Mouse (Mus musculus) megakaryocyte progenitor cell, adult 5-6 weeks (primary cell): ENCODE results near the gene Plcg2. TPM values are rescaled to one million over a fixed set of nuclear protein-coding genes. Genes with fewer than 3 reads are reported as not detected.
A peak's percentile ranks its signal among the peaks of the same experiment; 100 is the strongest.

Experiments
- ATAC-seq: replicated peaks from 2 replicates; pipeline ENCODE4 v1.8.0; 2016; ENCODE audit warnings: mild to moderate bottlenecking, moderate TSS enrichment, inconsistent platforms; ENCODE audit not compliant: poor library complexity
- total RNA-seq, 2 experiments: library from RNA; stranded (forward) in 1 of 2; stranded (reverse) in 1 of 2; fragments of 157-497, 149-512 nt in 1 of 2; fragments of 200-1000 nt in 1 of 2; gene quantifications; 2 replicates each; pipeline versions ENCODE4 v1.2.3 to v1.2.4; 2015 to 2017

Plcg2 gene
- total RNA-seq, 2 experiments from 2014 or later: 47.8 to 72.9 TPM

GRCm38 (mm10) chr8:117545043-117545442 is 47.0 kb downstream of the Plcg2 start:
- no peak for ATAC-seq

DNA sequence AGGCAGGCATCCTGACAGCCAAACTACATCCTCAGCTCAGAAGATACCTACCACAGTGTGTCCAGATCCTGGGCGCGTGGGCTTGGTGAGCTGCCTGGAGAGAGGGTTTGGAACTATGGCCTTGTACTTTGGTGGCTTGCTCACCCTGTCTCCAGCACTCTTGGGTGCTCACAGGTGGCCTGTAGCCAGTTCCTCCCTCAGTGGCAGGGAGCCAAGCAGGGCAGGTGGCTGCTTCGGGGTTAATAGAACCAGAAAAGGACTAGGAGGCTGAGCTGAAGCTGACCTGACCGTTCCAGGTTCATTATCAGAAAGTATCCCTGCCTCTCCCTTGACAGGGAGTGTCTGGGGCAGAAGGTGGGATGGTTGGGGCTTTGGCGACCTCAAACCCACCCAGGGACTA is 48.3 kb downstream of the Plcg2 start:
- ATAC-seq: no peak

DNA sequence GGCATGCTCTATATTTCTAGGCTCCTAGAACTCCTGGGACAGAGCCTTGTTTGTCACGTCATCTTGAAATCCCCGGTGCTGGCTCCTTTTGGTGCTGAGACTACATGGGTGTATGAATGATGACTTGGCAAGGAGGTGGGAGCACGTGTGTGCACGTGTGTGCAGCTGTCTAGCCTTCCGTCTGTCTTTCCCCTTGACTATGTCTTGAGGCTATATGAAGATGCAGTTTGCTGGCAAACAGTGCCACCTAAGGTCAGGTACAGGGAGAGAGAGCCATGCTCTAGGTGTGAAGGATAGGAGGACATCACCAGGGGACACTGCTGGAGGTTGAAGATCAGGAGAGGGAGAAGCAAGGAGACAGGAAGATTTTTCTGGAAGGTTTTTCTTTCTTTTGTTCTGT is 49.9 kb downstream of the Plcg2 start:
- ATAC-seq: peak; percentile 32

- peak; percentile 84 for ATAC-seq
Measured at GRCm38 (mm10) chr8:117548453-117548852, 50.4 kb downstream of the Plcg2 start.

GRCm38 (mm10) chr8:117550529-117550928 is 52.4 kb downstream of the Plcg2 start:
- no peak for ATAC-seq

DNA sequence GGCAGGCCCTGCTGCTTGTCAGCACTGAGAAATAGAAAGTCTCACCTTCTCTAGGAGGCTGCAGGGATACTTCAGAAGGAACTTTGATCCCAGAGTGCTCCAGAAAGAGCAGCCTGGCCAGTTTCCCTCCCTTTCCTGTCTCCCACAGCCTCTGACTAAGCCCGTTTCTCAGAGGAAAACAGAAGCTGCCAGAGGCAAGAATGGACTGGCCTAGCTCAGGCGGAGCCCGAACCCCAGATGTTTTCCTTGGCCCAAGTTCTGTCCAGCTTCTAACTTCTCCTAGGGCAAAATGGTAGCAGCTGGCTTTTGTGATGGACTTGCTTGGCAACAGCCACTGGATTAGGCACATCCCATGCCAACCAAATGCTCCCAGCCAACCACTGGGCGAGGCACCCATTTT is 62.9 kb downstream of the Plcg2 start:
- ATAC-seq: no peak

GRCm38 (mm10) chr8:117561735-117562361 is 63.8 kb downstream of the Plcg2 start:
- ATAC-seq: no peak

DNA sequence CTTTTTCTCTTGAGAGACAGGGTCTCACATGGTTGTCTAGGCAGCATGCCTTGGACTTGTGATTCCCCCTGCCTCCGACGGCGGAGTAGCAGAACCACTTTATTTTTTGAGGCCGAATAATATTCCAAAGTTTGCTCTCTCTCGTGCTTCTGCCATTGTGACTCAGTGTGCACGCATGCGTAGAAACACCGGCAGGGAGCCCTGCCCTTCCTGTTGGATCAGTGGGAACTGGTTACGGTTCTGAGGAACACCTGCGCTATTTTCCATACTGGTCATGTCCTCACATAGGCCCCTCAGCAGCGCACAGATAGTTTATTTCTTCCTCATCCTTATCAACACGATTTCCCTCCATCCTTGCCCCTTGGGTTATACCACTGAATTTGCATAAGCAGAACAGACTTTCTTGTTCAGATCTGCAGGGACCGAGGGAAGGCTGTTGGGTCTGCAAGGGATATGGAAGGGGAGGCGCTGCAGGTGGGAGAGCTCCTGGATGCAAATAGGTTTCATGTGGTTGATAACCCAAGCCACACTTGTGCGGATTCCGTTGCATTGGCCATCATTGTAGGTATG is 64.4 kb downstream of the Plcg2 start:
- peak; percentile 51 for ATAC-seq

- ATAC-seq: peak; percentile 88
Measured at GRCm38 (mm10) chr8:117569409-117569808, 71.3 kb downstream of the Plcg2 start.

DNA sequence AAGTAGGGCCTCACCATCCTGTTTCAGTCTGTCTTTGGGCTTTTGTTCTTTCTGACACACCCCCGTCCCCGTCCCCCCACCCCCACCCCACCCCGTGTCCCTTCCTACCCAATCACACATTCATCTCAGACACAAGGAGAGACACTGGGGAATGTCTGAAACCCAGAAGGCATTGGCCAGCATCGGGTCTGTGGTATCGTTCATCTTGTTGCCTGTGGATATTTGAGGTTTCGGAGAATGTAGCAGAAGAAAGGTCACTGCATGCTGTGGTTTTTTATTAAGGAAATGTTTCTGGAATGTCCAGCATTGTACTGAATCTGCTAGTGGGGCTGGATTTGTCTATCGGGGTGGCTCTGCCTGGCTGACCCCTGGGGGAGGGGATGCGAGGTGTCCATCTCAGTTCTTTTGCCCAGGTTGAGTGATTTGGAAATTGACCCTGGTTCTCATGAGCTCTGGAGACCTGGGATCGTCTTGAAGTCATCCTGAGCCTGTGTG is 78.2 kb downstream of the Plcg2 start:
- no peak for ATAC-seq

DNA sequence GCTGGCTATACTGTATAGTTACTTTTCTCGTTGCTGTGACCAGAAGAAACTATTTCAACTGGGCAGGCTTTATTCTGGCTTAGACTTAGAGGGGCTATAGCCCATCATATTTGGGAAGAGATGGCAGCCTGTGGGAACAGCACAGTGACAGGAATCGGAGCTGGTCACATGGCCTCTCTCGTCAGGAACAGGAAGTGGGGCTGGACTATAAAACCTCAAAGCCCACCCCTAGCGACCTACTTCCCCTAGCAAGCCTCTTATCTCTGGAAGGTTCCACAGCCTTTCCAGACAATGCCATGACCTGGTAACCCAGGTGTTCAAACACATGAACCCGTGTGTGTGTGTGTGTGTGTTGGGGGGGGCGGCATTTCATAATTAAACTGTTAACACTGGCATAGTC is 79.0 kb downstream of the Plcg2 start:
- peak; percentile 84 for ATAC-seq

GRCm38 (mm10) chr8:117577883-117578282 is 79.8 kb downstream of the Plcg2 start:
- no peak for ATAC-seq

DNA sequence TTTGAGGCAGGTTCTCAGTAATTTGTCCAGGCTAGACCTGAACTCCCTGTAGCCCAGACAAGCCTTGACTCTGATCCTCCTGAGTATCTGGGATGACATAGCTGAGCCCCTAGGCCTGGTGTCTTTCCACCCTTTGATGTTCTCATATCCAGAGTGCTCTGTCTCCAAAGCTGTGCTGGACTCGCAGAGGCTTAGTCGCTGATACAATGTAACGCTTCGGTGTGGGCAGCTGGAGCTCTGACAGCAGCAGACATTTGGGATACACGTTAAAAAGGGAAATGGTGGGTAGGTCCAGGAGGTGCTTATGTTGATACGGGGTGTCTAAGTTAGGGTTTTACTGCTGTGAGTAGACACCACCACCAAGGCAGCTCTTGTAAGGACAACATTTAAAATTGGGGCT is 80.8 kb downstream of the Plcg2 start:
- no peak for ATAC-seq

- ATAC-seq: no peak
Measured at GRCm38 (mm10) chr8:117593862-117594261, 95.8 kb downstream of the Plcg2 start.

- no peak for ATAC-seq
Measured at GRCm38 (mm10) chr8:117595001-117595400, 96.9 kb downstream of the Plcg2 start.

DNA sequence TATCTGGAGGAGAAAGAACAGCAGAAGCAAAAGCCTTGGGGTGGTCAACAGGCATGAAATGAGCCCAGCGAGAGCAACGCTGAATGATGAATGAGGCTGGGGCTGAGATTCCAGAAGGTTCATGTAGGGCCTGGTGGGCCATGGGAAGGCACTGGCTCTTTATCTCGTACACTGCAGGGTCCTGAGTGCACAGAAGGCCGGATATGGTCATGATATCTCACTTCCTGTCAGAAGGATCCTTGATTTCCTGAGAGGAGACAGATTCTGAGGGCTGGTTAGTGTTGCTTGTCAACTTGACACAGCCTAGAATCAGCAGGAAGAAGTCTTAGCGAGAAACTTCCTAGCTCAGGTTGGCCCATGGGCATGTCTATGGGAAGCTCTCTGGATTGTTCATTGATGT is 98.7 kb downstream of the Plcg2 start:
- ATAC-seq: peak; percentile 82

DNA sequence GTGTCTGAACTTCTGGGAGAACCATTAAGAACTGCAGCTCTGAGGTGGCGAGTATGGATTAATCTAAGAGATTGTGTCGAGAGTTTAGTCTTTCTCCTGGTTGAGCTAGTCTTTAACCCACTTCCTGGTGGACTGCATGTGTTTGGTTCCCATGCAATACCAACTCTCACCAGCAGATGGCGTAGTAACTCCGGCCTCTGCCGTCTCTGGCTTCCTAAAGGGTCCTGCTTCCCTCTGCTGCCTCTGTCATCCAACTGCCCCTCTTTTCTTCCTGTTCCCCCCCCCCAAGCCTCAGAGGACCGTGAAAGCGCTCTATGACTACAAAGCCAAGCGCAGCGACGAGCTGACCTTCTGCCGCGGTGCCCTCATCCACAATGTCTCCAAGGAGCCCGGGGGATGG is 102.7 kb downstream of the Plcg2 start:
- peak; percentile 41; the same call in 1 of the 2 replicates for ATAC-seq

- ATAC-seq: no peak
Measured at GRCm38 (mm10) chr8:117604101-117604500, 106.0 kb downstream of the Plcg2 start.

DNA sequence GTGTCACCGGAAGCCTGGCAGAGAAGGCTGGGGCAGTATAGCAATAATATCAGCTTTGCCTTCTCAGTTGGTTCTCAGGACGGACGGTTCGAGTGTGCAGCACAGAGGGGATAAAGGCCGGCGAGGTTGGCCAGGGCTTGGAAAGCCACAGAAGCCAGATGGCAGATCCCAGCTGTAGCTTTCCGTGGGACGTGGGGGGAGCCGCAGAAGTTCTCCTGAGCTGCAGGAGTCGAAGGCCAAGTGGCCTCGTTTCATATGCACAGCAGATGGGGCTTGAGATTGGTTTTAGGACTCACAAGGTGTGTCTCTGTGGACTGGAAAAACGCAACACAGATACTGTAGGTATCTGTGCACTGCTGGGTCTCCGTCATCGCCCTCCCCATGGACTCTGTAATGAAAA is 106.6 kb downstream of the Plcg2 start:
- no peak for ATAC-seq

DNA sequence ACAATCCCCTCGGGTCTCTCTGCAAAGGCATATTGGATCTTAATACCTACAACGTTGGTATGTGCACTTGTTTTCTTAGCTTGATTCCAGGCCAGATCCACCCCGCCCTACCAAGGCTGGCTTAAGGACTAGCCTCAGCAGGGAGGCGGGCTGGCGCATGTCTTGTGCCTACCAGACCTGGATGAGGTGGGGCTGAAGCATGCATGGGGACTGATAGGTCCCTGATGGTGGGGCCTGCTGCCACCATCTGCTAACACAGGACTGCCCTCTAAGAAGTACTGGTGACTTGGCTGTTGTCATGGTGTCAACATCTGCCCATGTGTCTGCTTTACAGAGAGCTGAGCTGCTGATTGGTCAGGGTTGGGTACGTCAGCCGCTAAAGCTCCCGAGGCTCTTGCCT is 107.1 kb downstream of the Plcg2 start:
- no peak for ATAC-seq

GRCm38 (mm10) chr8:117610506-117610905 is 112.4 kb downstream of the Plcg2 start:
- no peak for ATAC-seq

- ATAC-seq: no peak
Measured at GRCm38 (mm10) chr8:117612861-117613260, 114.8 kb downstream of the Plcg2 start.
